Mouse (Mus musculus): ENCODE results near the gene Fgfr1op.
"Not testable (repeated sequence)": the region's sequence is repeated elsewhere in the genome, so short reads cannot be mapped to it uniquely, and the experiment has no call there.

- TF ChIP-seq POLR2A (IDR thresholded peaks at IDR 0.05; ENCODE audit: insufficient read length, low read depth); CEBPB (IDR thresholded peaks at IDR 0.05; ENCODE audit: insufficient read depth, poor library complexity, severe bottlenecking); USF1 (IDR thresholded peaks at IDR 0.05; ENCODE audit: low read depth); E2F4 (IDR thresholded peaks at IDR 0.05; ENCODE audit: insufficient read depth); TCF12 (IDR thresholded peaks at IDR 0.05; ENCODE audit: insufficient read depth, poor library complexity, severe bottlenecking); SRF (IDR thresholded peaks at IDR 0.05; ENCODE audit: control insufficient read depth, insufficient read length, low read depth); MYOD1 (IDR thresholded peaks at IDR 0.05; ENCODE audit: control insufficient read depth in 1 of 3, insufficient read length in 2 of 3, low read depth in 2 of 3); MAX (IDR thresholded peaks at IDR 0.05; ENCODE audit: low read depth); TCF3 (IDR thresholded peaks at IDR 0.05; ENCODE audit: insufficient read length, low read depth); MYOG (IDR thresholded peaks at IDR 0.05; ENCODE audit: control insufficient read depth in 1 of 3, insufficient read depth in 1 of 3, insufficient read length in 2 of 3, low read depth in 2 of 3); POLR2AphosphoS2 (IDR thresholded peaks at IDR 0.05; ENCODE audit: insufficient read length, low read depth); REST (IDR thresholded peaks at IDR 0.05; ENCODE audit: insufficient read depth, insufficient read length): not testable (repeated sequence)
Measured at GRCm38 (mm10) chr17:8158627-8159026, 6.7 kb upstream of the Fgfr1op start.
